Mouse (Mus musculus): ENCODE data around the gene Tdrd6. TPM values are rescaled to one million over a fixed set of nuclear protein-coding genes. Genes with fewer than 3 reads are reported as not detected.
A peak's percentile ranks its signal among the peaks of the same experiment; 100 is the strongest.

The Tdrd6 gene
- polyA plus RNA-seq, 2 experiments, result 0.59 TPM; not detected in 1

- no peak for DNase-seq (ENCODE audit: low spot score)
- whole genome bisulfite sequencing, result 14% methylated on average over 11 of the region's 12 CpGs
- Histone ChIP-seq H3K9ac (ENCODE audit: low read depth, low read length, severe bottlenecking) (peak overlapping the region; percentile 60), H3K4me1 (ENCODE audit: control insufficient read depth, insufficient read depth, low read length) (peaks cover 4% of the 10 kb centered on the region; the same call in 1 of the 2 replicates), H3K36me3 (ENCODE audit: control insufficient read depth, insufficient read depth, low read length) (no peaks in the 10 kb centered on the region), H3K4me3 (replicated peaks; ENCODE audit: low read length) (peak overlapping the region; percentile 42), H3K27ac (replicated peaks; ENCODE audit: low read depth, low read length) (no peak overlapping the region), H3K27me3 (ENCODE audit: control insufficient read depth, insufficient read depth, low read length) (no peaks in the 10 kb centered on the region), H3K4me2 (replicated peaks; ENCODE audit: low read depth, low read length, severe bottlenecking) (peak overlapping the region; percentile 74), H3K9me3 (ENCODE audit: control insufficient read depth, low read length) (no peaks in the 10 kb centered on the region)
- ATAC-seq (ENCODE audit: low FRiP score, low read depth), result no peak
- no peak for TF ChIP-seq POLR2A (IDR thresholded peaks at IDR 0.05; ENCODE audit: borderline replicate concordance, extremely low read depth, insufficient read depth, insufficient read length)
These were observed 62.5 kb downstream of the Tdrd6 start for GRCm38 (mm10) chr17:43567593-43567991.

Other genes with a start within 250 kb of the Tdrd6 start
- gene Mep1a, start 127.5 kb downstream of the Tdrd6 start, polyA plus RNA-seq (2012; rRNA removed), result 0.13 and 0.21 TPM in 2 replicates
- 0.08 TPM in 1 of 2 replicates, not detected in the other for gene Mep1a, start 127.5 kb downstream of the Tdrd6 start, polyA plus RNA-seq (2014; fragmentation: Nextera tagmentation; extraction: Ambion mirVana)
- gene Ankrd66, start 86.7 kb downstream of the Tdrd6 start, polyA plus RNA-seq (2012; rRNA removed), result 0.14 and 0.18 TPM in 2 replicates
- gene Ankrd66, start 86.7 kb downstream of the Tdrd6 start, polyA plus RNA-seq (2014; fragmentation: Nextera tagmentation; extraction: Ambion mirVana), result 0.14 TPM in 1 of 2 replicates, not detected in the other
- gene Pla2g7, start 62.2 kb downstream of the Tdrd6 start, polyA plus RNA-seq (2012; rRNA removed), result 4.2 and 5.5 TPM in 2 replicates
- gene Pla2g7, start 62.2 kb downstream of the Tdrd6 start, polyA plus RNA-seq (2014; fragmentation: Nextera tagmentation; extraction: Ambion mirVana), result 9.3 and 11.3 TPM in 2 replicates
- gene Slc25a27, start 36.9 kb upstream of the Tdrd6 start, polyA plus RNA-seq (2012; rRNA removed), result 28.1 and 28.6 TPM in 2 replicates
- gene Slc25a27, start 36.9 kb upstream of the Tdrd6 start, polyA plus RNA-seq (2014; fragmentation: Nextera tagmentation; extraction: Ambion mirVana), result 21.4 and 25.9 TPM in 2 replicates
- gene Cyp39a1, start 37.1 kb upstream of the Tdrd6 start, polyA plus RNA-seq (2012; rRNA removed), result 6.0 and 7.0 TPM in 2 replicates
- gene Cyp39a1, start 37.1 kb upstream of the Tdrd6 start, polyA plus RNA-seq (2014; fragmentation: Nextera tagmentation; extraction: Ambion mirVana), result 20.0 and 21.6 TPM in 2 replicates
- 3.3 and 4.4 TPM in 2 replicates for gene Rcan2, start 171.1 kb upstream of the Tdrd6 start, polyA plus RNA-seq (2012; rRNA removed)
- 2.5 and 2.6 TPM in 2 replicates for gene Rcan2, start 171.1 kb upstream of the Tdrd6 start, polyA plus RNA-seq (2014; fragmentation: Nextera tagmentation; extraction: Ambion mirVana)

Data from limb, embryonic 14.5 days (tissue).